Mouse (Mus musculus): ENCODE results near the gene Pno1. TPM values are rescaled to one million over a fixed set of nuclear protein-coding genes. Genes with fewer than 3 reads are reported as not detected.

Pno1 gene
- polyA plus RNA-seq, 1 experiment from 2014 or later, result 79.1 TPM

- TF ChIP-seq CTCF (IDR thresholded peaks at IDR 0.05; ENCODE audit: low read depth), result no peak
- Histone ChIP-seq H3K4me3 (ENCODE audit: low read depth, low read length) (no peak overlapping the region), H3K27me3 (ENCODE audit: insufficient read depth, low read length) (no peaks in the 10 kb centered on the region), H3K4me1 (ENCODE audit: insufficient read depth) (no peaks in the 10 kb centered on the region), H3K36me3 (ENCODE audit: insufficient read depth) (peaks cover 4% of the 10 kb centered on the region; the same call in 1 of the 2 replicates), H3K4me2 (no peak overlapping the region), H3K9ac (no peak overlapping the region), H3K27ac (ENCODE audit: low read depth) (no peak overlapping the region), H3K9me3 (ENCODE audit: low read depth, low read length) (no peaks in the 10 kb centered on the region)
- DNase-seq (no peak), ATAC-seq (ENCODE audit: insufficient read depth) (no peak)
- WGBS, result 70% methylated on average over 3 of the region's 3 CpGs
Measured at GRCm38 (mm10) chr11:17180753-17181152, 30.6 kb downstream of the Pno1 start.

DNA sequence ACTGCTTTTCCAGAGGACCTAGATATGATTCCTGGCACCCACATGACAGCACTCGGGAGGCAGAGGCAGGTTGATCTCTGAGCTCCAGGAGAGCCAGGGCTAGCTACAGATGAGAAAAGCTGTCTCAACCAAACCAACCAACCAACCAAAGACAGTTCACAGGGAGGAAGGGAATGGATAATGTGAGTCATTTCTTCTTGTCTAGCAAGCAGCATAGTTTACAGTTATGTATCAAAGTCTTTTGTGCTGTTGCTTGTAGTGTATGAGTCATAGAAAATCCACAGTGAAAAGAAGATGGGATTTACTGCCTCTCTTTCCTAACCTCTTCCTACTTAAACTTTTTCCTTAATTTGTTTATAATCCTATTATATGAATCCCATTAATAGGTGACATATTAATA, 34.7 kb downstream of the Pno1 start:
- Histone ChIP-seq H3K9ac (no peak overlapping the region), H3K4me2 (no peak overlapping the region), H3K36me3 (ENCODE audit: insufficient read depth) (no peaks in the 10 kb centered on the region), H3K4me1 (ENCODE audit: insufficient read depth) (peaks cover 4% of the 10 kb centered on the region; the same call in 1 of the 2 replicates), H3K27ac (ENCODE audit: low read depth) (no peak overlapping the region), H3K9me3 (ENCODE audit: low read depth, low read length) (no peaks in the 10 kb centered on the region), H3K27me3 (ENCODE audit: insufficient read depth, low read length) (no peaks in the 10 kb centered on the region), H3K4me3 (ENCODE audit: low read depth, low read length) (no peak overlapping the region)
- no peak for ATAC-seq (ENCODE audit: insufficient read depth)
- WGBS, result 100% methylated on average over 1 of the region's 1 CpGs
- no peak for DNase-seq
- no peak for TF ChIP-seq CTCF (IDR thresholded peaks at IDR 0.05; ENCODE audit: low read depth)

DNA sequence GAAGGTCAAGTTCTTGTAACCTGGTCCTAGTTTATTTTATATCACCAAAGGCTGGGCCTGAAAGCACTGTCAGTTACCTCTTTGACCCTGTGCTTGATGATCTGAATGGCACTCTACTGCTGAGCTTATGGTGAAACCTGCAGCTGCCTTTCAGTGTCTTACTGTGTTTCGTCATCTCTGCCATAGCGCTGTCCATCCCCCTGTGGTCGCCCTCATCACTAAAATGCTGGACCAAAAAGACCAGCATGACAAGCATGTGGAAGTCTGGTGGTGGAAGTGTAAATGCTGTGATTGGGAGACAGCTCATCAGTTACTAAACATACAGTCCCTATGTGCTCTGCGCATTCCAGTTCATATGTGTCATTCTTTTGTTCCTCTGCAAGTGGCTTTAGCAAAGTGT, 39.1 kb downstream of the Pno1 start:
- Histone ChIP-seq H3K27ac (ENCODE audit: low read depth) (no peak overlapping the region), H3K4me2 (no peak overlapping the region), H3K9ac (no peak overlapping the region), H3K9me3 (ENCODE audit: low read depth, low read length) (no peaks in the 10 kb centered on the region), H3K4me3 (ENCODE audit: low read depth, low read length) (no peak overlapping the region), H3K4me1 (ENCODE audit: insufficient read depth) (peaks cover 16% of the 10 kb centered on the region; the same call in 1 of the 2 replicates), H3K27me3 (ENCODE audit: insufficient read depth, low read length) (no peaks in the 10 kb centered on the region), H3K36me3 (ENCODE audit: insufficient read depth) (no peaks in the 10 kb centered on the region)
- no peak for TF ChIP-seq CTCF (IDR thresholded peaks at IDR 0.05; ENCODE audit: low read depth)
- 93% methylated on average over 4 of the region's 4 CpGs for WGBS
- no peak for DNase-seq
- ATAC-seq (ENCODE audit: insufficient read depth), result no peak

GRCm38 (mm10) chr11:17170938-17171729, 40.2 kb downstream of the Pno1 start:
- peaks cover 16% of the 10 kb centered on the region; the same call in 1 of the 2 replicates for H3K4me1 ChIP-seq (ENCODE audit: insufficient read depth)
- ATAC-seq (ENCODE audit: insufficient read depth) (peak; percentile 78), DNase-seq (peak; percentile 42)
- 74% methylated on average over 1 of the region's 1 CpGs for WGBS
- H3K9me3 ChIP-seq (ENCODE audit: low read depth, low read length), result no peaks in the 10 kb centered on the region
- H3K36me3 ChIP-seq (ENCODE audit: insufficient read depth), result no peaks in the 10 kb centered on the region
- peak overlapping the region; percentile 21 for H3K4me2 ChIP-seq
- no peaks in the 10 kb centered on the region for H3K27me3 ChIP-seq (ENCODE audit: insufficient read depth, low read length)
- no peak overlapping the region for H3K4me3 ChIP-seq (ENCODE audit: low read depth, low read length)
- H3K9ac ChIP-seq, result no peak overlapping the region
- no peak for TF ChIP-seq CTCF (IDR thresholded peaks at IDR 0.05; ENCODE audit: low read depth)
- no peak overlapping the region for H3K27ac ChIP-seq (ENCODE audit: low read depth)

- H3K27me3 ChIP-seq (ENCODE audit: insufficient read depth, low read length), result no peaks in the 10 kb centered on the region
- WGBS, result 67% methylated on average over 2 of the region's 2 CpGs
- H3K36me3 ChIP-seq (ENCODE audit: insufficient read depth), result no peaks in the 10 kb centered on the region
- no peak for TF ChIP-seq CTCF (IDR thresholded peaks at IDR 0.05; ENCODE audit: low read depth)
- H3K4me1 ChIP-seq (ENCODE audit: insufficient read depth), result peaks cover 16% of the 10 kb centered on the region; the same call in 1 of the 2 replicates
- no peak for ATAC-seq (ENCODE audit: insufficient read depth)
- H3K4me2 ChIP-seq, result no peak overlapping the region
- no peak overlapping the region for H3K9ac ChIP-seq
- DNase-seq, result no peak
- no peak overlapping the region for H3K4me3 ChIP-seq (ENCODE audit: low read depth, low read length)
- H3K27ac ChIP-seq (ENCODE audit: low read depth), result no peak overlapping the region
- no peaks in the 10 kb centered on the region for H3K9me3 ChIP-seq (ENCODE audit: low read depth, low read length)
Measured at GRCm38 (mm10) chr11:17169262-17169661, 42.1 kb downstream of the Pno1 start.

- Histone ChIP-seq H3K4me1 (ENCODE audit: insufficient read depth) (peaks cover 18% of the 10 kb centered on the region; the same call in 1 of the 2 replicates), H3K27me3 (ENCODE audit: insufficient read depth, low read length) (no peaks in the 10 kb centered on the region), H3K9me3 (ENCODE audit: low read depth, low read length) (no peaks in the 10 kb centered on the region), H3K9ac (no peak overlapping the region), H3K4me3 (ENCODE audit: low read depth, low read length) (no peak overlapping the region), H3K27ac (ENCODE audit: low read depth) (no peak overlapping the region), H3K4me2 (no peak overlapping the region), H3K36me3 (ENCODE audit: insufficient read depth) (no peaks in the 10 kb centered on the region)
- DNase-seq, result no peak
- WGBS, result 90% methylated on average over 7 of the region's 7 CpGs
- TF ChIP-seq CTCF (IDR thresholded peaks at IDR 0.05; ENCODE audit: low read depth), result no peak
- no peak for ATAC-seq (ENCODE audit: insufficient read depth)
Measured at GRCm38 (mm10) chr11:17166627-17167026, 44.7 kb downstream of the Pno1 start.

- no peaks in the 10 kb centered on the region for H3K36me3 ChIP-seq (ENCODE audit: insufficient read depth)
- H3K4me2 ChIP-seq, result no peak overlapping the region
- no peak for TF ChIP-seq CTCF (IDR thresholded peaks at IDR 0.05; ENCODE audit: low read depth)
- H3K27me3 ChIP-seq (ENCODE audit: insufficient read depth, low read length), result no peaks in the 10 kb centered on the region
- DNase-seq (no peak), ATAC-seq (ENCODE audit: insufficient read depth) (no peak)
- 87% methylated on average over 1 of the region's 1 CpGs for WGBS
- H3K4me1 ChIP-seq (ENCODE audit: insufficient read depth), result 0 out of 2 replicates have a peak, but pooled peaks cover 6% of the 10 kb centered on the region
- no peaks in the 10 kb centered on the region for H3K9me3 ChIP-seq (ENCODE audit: low read depth, low read length)
- H3K4me3 ChIP-seq (ENCODE audit: low read depth, low read length), result no peak overlapping the region
- H3K27ac ChIP-seq (ENCODE audit: low read depth), result no peak overlapping the region
- no peak overlapping the region for H3K9ac ChIP-seq
Measured at GRCm38 (mm10) chr11:17163956-17164355, 47.4 kb downstream of the Pno1 start.
